Mouse (Mus musculus) testis, postnatal 10 days (tissue): Measurements from ENCODE around the gene Pcdh15.

Experiments
- DNase-seq: peaks from one replicate; pipeline ENCODE4 v3.0.0; 2021; ENCODE audit warnings: low spot score

Pcdh15 gene

DNA sequence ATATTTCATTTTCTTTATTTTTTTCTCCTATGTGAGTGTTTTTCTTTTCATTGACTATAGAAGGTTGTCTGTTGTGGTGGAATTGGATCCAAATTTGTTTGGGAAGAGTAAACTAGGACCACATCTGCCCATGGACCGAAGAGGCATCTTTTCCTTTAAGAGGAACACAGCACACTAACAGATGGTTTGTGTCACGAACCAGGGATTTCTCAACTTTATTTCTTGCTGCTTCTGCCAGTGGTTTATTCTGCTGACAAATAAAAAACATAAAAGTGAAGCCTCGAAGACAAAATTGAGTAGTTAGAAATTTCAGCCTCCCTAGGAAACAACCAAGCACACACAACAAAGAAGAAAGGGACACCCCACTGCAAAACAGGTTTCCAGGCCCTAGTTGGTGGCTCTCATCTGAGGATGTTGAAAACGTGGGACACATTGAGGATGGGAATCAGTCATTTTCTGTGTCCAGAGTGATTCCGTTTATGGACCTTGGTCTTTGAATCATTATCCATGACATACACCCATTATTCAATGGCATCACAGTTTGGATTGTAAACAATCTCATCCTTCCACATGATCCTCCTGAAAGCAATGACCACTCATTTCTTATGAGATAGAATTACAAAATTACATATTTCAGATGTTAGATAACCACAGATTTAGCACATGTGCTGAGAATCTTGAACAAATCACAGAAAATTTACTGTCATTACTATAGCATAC is 1206.5 kb downstream of the Pcdh15 start:
- DNase-seq = no peak

DNA sequence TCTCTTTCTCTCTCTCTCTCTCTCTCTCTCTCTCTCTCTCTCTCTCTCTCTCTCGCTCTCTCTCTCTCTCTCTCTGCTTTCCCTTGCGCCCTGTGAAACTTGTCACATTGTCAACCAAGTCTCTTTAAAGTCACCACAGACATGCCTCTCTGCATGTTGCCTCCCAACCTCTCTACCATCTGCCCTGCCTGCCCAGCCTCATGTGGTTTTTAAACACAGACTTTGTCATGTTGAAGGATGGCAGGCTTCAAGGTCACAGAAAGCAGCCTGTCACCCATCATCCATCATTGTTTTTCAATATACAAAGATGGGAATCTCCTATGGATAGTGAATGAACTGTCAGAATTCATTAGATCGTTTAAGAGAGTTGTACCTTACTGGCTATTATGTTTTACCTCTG is 1207.9 kb downstream of the Pcdh15 start:
- no peak for DNase-seq

DNA sequence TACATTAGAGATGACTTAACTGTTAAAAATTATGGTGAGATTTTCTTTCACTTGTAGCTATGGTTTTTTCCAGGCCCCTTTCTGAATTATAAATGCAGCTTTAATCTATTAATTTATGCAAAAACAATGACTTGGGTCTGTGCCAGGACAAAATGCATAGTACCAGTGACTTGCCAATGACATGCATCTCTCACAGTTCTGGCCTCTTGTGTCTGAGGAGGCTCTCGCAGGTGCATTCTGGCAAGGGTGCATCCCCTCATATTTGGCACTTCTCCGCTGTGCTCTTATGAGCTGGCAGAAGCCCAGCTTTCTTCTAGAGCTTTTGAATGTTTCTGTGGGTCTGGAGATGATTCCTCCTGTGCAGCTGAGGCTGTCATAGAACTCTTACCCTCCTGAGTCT is 1216.9 kb downstream of the Pcdh15 start:
- no peak for DNase-seq

- no peak for DNase-seq
Observed at GRCm38 (mm10) chr10:74335412-74335811, 1236.3 kb downstream of the Pcdh15 start.

- no peak for DNase-seq
Observed at GRCm38 (mm10) chr10:74339247-74340160, 1240.4 kb downstream of the Pcdh15 start.

DNA sequence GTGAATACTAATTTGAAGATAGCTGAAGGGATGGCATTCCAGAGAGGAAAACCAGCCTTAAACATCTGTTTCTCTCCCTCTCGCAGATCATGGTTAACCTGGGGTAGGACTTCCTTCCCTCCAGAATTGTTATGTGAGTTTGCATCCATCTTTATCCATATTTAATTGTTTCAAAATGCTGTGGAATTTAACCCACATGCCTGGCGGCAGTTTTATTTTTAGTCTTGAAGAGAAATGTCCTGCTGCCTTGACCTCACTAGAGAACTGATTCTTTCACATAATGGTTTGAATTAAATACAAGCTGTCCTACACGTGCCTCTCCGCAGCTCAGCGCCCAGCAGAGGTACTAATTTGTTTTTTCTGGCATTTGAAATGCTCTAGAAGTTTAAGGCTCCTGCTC is 1260.4 kb downstream of the Pcdh15 start:
- no peak for DNase-seq

DNA sequence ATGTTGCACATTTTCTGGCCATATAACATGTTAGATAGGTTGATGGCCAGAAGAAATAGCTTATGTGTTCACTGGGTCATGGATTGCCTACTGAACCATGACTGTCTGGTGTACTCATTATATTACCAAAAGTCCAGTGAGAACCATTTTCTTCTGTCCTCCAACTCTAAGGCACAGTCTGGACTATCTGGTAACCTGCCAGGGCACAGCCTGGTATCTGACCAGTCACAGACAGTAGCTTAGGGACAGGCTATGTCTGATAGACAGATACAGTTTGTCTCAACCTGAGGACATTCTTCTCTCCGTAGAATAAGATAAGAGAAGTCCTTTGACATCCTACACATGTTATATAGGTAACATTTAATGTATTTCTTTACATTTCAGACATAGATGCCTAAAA is 1279.6 kb downstream of the Pcdh15 start:
- no peak for DNase-seq

DNA sequence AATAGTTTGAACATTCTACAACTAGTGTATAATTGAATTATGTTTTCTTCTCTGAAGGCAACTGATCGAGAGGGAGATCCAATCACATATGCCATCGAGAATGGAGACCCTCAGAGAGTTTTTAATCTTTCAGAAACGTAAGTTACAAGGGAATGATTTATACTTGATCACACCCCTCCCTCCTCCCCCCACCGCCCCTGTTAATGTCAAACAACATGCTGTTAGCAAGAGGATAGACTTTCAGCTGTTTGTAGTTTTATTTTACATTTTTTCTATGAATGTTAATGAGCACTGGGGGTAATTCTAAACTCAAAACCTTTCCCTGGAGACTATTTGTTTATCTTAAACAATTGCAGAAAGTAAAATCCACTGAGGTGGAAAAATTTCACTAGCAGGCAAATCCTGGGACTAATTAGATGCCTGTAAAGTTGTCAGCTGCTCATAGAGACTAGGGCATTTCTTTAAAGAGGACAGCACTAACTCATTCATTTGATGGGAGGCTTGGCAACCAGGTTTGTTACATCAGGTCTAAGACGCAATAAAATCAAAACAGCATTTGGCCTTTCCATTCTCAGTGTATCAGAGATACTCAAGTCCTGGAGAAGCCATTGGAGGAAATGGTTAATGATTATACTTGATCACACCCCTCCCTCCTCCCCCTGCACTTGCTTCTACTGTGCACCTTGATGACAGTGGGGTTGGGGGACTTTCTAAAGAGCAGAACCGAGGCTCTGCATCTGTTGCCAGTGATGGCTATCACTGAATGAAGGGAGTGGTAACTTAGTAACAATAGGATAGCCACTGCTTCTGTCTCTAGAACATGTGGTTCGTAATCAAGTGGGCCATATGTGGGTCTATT is 1280.4 kb downstream of the Pcdh15 start:
- no peak for DNase-seq

DNA sequence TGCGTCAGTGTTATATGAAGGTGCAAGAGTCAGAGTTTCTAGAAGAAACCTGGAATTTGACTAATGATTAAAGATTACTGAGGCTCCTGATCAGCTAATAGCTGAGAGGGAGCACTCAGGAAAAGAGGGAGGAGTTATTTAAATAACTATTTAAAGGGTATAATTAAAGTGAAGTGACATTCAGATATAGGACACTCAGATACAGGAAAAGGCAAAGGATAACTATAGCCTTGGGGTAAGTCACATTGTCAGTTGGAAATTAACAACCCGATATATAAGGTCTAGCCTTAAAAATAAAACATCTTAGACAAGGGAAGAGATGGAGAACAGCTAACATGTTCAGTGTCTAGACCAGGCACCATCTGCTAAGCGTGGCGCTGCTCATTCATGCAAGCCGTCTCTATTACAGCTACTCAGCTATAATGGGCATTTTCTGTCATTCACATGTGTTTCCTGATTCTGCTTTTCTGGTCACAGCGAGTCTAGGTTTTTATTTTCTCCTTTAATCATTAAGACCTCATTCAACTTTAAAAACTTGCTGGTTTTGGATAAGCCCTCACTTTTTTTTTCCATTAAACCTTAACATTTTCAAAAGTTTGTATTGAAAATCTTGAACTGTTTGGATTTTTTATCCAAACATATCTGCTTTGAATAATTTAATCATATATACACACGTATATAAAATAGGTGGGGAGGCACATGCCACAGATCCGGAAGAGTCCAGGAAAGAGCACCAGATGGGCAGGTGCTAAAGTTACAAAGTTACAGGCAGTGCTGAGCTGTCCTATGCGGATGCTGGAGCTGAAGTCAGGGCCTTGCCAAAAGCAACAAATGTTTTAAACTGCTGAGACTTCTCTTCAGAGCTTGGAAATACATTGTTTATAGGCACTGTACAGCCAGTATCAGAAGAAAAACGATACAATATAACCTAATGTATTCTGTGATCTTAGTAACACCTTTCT is 1288.7 kb downstream of the Pcdh15 start:
- no peak for DNase-seq

GRCm38 (mm10) chr10:74403111-74403510 is 1304.0 kb downstream of the Pcdh15 start:
- DNase-seq = no peak

DNA sequence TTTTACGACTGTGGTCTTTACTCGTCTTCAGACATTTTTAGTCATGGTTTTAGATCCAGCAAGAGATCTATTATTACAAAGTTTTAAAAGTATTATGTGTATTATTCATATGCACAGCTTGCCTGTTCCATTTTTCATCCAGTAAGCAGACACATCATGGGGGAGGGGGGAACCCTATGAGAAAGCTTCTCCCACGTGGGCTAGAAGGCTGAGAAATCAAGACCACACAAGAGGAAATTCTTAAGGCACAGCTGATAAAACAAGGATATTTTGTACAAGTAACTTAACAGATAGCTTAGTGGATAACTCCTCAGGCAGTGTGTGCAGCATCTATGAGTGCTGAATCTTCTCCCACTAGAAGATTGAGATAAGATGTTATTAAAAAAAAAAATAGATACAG is 1314.9 kb downstream of the Pcdh15 start:
- no peak for DNase-seq

DNA sequence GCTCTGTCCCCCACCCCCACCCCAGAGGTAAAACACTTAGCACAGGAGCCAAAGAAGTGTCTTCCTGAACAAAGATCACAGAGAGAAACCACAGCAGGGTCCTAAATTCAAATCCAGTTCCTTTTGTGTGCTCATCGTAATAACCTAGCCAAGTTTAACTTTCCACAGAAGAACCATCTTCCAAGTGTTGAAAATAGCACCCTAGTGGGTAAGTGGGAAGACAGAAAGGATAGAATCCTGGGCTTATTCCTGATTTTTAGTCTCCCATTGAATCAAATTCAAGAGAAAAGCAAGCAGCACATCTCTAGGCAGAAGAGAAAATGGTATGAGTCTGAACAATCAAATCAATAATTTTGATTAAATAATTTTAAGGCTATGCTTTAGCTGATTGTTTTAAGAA is 1315.8 kb downstream of the Pcdh15 start:
- no peak for DNase-seq

GRCm38 (mm10) chr10:74415359-74415758 is 1316.2 kb downstream of the Pcdh15 start:
- no peak for DNase-seq

- DNase-seq = no peak
Observed at GRCm38 (mm10) chr10:74415949-74416348, 1316.8 kb downstream of the Pcdh15 start.

- DNase-seq = no peak
Observed at GRCm38 (mm10) chr10:74450069-74450468, 1350.9 kb downstream of the Pcdh15 start.

DNA sequence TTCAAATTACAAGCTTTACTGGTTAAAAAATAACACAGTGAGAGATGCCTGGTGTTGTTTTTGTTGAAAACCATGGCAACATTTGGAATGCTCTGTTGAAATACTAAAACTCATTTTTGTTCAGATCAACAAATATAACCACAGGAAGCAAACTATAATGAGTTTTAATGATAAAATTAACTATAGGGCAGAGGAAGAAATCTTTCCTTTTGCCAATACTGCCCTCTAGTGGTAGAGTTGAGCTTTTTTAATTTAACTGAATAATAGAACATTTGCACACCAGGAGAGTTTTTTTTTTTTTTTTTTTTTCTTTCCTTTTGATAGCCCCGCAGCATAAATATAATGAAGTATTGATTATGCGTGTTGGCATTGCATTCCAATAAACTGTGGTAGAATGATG is 1364.8 kb downstream of the Pcdh15 start:
- no peak for DNase-seq

GRCm38 (mm10) chr10:74480779-74481178 is 1381.6 kb downstream of the Pcdh15 start:
- no peak for DNase-seq

GRCm38 (mm10) chr10:74512315-74512714 is 1413.2 kb downstream of the Pcdh15 start:
- no peak for DNase-seq

- no peak for DNase-seq
Observed at GRCm38 (mm10) chr10:74513743-74514142, 1414.6 kb downstream of the Pcdh15 start.

GRCm38 (mm10) chr10:74538371-74538770 is 1439.2 kb downstream of the Pcdh15 start:
- DNase-seq = no peak

DNA sequence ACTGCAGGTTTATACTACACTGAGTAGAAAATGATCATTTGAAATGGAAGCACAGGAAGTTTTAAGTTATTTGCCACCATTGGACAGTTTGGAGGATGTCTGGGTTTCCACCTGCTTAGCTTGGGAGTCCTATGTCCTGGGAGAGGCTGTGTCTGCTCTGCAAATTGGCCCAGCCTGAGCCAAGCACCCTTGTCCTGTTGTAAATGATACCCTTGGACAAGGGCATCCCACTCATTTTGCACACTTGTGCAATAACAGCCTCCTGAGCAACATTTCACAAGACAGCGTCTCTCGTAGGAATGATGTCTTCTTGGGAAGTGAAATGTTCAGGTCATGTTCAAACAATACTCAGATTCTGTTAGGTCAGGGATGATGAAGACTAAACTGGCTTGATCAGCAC is 1456.2 kb downstream of the Pcdh15 start:
- DNase-seq = no peak
